Mouse (Mus musculus): ENCODE measurements around the gene Nat8l.
A peak's percentile ranks its signal among the peaks of the same experiment; 100 is the strongest.

Gene Nat8l

DNA sequence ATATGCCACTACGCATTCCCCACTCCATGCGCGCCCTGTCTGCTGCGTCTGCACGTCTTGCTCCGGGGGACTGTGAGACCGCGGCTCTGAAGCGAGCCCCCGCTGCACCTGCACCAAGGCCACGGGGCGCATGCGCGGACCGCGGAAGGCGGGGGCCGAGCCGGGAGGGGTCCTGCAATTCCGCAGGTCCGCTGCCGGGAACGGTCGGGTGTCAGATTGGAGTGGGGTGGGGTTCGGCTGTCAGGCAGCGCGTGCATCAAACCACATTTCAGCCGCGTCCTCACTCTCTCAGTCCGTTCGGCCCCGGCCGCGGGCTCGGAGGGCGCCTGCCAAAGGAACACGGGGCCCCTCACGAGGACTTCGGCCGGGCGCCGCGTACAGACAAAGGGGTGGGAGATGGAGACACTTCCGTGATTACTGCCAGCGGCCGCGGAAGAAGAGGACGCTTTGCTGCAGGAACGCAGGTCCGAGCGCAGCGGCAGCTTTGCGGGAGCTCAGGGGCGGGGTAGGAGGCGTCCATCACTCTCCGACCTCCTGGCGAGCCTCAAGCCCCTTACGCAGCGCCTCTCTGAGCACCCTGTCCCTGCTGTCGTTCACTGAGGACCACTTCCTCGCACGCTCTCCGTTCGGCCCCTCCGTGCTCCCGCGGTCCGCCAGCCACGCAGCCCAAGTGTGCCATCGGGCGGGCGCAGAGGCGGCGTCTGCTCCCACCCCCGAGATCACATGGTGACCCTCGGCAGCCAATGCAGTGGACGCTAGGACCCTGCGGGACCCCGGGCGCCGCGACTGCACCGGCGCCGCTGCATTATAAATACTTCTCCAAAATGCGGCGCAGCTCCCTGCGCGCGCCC is at the start of gene Nat8l:
TSS of gene Nat8l (plus strand) at position 142 of the 851 bp plus-strand sequence.
- DNase-seq = peak in 1 of 2 experiments; percentile 32

DNA sequence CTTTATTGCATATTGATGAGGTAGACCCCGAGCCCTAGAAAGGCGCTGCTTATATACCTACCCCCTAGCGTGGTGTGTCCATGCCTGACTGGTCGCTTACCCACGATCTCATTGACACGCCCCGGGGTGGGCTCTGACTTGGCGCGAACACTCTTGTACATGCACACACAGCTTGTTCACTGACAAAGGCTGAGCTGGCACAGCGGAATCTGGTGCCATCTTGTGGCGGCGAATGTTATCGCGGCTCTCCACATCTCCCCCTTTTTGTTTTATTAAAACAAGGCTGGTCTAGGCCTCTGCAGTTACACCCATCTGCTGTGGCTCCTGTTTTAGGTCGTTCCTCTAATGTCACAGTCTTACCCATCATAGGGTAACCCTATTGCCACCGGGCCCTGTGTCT is 48.7 kb upstream of the Nat8l start:
- peak in 1 of 2 experiments; percentile 18 for DNase-seq

- DNase-seq = no peak
Measured at GRCm38 (mm10) chr5:33948314-33948713, 47.5 kb upstream of the Nat8l start.

- no peak for DNase-seq
Measured at GRCm38 (mm10) chr5:33953471-33954185, 42.2 kb upstream of the Nat8l start.

DNA sequence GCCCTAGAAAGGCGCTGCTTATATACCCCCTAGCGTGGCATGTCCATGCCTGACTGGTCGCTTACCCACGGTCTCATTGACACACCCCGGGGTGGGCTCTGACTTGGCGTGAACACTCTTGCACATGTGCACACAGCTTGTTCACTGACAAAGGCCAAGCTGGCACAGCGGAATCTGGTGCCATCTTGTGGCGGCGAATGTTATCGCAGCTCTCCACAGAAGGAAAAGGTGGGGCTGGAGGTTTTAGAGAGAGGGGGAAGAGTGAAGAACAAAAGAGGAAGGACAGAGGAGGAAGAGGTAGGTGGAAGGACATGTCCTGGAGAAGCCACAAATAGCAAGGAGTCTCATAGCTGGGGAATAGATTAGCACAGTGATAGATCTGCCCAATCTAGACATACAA is 41.4 kb upstream of the Nat8l start:
- DNase-seq = peak; percentile 53 to 85

DNA sequence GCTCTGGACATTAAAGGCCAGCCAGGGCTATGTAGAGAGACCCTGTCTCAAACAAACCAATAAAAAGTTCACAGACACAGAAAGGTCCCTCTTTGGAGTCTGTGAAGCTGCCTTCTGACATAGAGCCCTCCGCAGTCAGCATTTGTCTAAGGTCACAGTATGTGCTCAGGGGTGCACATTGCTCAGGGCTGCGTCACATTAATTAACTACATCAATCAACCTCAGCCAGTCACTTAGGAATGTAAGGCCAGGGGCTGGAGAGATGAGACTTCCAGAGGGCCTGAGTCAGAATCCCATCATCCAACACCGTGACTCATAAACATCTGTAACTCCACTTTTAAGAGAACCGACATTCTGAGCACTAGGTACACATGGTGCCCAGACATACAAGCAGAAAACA is 39.9 kb upstream of the Nat8l start:
- DNase-seq = no peak

DNA sequence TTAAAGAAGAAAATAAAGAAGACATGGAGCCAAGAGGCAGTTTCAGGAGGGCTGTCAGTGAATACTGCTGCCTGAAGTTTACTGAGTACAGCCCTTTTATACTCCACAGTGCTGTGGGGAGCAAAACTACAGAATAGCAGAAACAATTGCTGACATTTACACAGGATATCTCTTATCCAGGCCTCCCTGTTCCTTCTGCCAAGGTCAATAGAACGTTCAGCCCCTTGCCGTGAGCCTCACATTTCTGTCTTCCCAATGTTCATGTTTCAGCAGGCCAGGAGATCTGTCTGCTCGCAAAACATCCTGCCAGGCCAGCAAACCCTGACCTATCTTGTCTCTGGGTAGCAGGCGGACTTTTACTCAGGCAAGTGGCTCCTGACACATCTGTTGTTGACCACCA is 36.4 kb upstream of the Nat8l start:
- DNase-seq = no peak

GRCm38 (mm10) chr5:33974736-33975135 is 21.0 kb upstream of the Nat8l start:
- no peak for DNase-seq

DNA sequence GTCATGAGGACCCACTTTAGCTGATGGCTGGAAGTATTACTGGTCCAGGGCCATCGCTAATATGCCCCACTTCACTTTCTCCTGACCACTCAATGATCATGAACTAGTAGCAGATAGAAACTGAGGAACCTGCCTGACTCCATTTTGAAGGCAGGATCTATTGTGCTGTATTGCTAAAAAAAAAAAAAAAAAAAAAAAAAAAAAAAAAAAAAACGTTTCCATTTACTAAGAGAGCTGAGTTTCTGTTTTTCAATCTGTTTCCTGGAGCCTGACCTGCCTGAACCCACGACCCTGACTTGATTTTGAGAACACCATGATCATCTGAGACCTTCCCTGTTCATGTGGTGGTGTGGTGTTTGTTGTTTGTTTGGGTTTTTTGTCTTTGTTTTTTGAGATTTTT is 19.5 kb upstream of the Nat8l start:
- DNase-seq = no peak

GRCm38 (mm10) chr5:33982731-33983259 is 13.0 kb upstream of the Nat8l start:
- no peak for DNase-seq

DNA sequence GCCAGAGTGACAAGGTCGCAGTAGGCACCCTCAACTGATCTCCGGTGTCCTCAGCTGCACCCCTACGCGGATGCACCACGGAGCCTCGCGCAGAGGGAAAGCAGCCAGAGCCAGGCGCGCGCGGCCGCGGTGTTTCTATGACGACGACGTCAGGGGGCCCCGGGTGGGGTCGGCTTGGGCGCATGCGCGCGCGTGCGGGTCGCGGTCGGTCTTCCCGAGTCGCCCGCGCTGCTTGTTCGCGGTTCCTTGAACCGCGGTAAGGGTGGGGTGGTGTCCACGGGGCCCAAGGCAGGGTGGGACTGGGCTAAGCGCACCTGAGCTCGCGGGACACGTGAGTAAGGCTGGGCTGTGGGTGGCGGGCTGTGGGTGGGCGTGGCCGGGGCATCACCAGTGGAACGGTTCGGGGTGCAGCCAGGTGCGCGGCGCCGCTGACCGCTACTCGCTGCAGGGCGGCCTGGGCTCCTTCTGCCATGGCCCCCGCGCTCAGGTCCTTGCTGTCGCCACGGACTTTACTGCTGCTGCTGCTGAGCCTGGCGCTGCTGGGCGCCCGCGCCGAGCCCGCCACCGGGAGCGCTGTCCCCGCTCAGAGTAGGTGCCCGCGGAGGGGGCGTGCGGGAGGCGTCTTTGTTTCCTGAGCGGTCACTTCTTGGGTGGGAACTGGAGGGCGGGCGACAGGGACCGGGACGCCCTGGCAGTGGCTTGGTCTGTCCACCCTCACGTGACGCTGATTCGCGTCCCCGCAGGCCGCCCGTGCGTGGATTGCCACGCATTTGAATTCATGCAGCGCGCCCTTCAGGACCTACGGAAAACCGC is 12.3 kb upstream of the Nat8l start, which contains the start of gene Gm1673:
TSS of gene Gm1673 (plus strand) at position 125 of the 813 bp plus-strand sequence.
- peak; percentile 51 to 77 for DNase-seq

DNA sequence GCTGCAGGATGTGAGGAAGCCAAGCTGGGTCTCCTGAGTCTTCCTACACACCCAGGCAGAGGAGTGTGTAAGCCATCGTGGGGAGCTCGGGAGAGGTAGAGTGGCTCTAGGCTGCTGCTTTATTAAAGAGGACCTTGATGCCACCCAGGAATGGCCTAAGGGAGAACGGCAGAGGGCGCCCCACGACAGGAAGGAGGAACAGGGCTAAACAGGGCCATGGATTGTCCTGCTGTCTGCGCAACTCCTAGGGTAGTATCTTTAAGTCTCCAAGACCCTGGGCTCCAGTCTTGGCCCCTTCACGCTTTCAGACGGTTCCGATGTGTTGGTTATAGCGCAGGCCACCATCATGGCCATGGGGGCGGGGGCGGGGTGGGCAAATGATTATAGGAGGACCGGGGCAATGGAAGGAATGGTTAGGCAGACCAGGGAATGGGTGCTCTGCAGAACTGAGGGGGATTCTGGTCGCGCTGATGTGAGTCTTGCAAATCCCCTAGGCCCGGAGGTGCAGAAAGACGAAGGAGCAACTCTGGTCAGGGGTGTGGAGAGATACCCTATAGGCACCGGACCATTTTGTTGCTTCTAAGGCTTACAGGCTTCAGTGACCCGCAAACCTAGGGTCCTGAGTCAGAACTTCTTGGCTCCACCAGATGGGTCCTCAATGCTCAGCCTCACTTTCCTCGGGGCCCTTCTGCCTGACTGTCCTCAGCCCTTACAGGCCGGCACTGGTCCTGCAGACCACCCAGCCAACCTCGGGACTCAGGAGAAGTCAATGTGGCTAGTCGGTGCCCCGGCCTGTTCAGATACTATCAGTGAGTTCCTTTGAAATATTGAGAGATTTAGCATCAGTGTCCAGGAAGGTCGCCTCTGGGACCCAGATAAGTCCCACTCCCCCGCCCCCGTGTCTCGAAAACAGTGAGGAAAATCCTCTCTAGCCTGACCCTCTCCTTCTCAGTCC is 836 bp upstream of the Nat8l start:
- DNase-seq = peak; percentile 18 to 75

DNA sequence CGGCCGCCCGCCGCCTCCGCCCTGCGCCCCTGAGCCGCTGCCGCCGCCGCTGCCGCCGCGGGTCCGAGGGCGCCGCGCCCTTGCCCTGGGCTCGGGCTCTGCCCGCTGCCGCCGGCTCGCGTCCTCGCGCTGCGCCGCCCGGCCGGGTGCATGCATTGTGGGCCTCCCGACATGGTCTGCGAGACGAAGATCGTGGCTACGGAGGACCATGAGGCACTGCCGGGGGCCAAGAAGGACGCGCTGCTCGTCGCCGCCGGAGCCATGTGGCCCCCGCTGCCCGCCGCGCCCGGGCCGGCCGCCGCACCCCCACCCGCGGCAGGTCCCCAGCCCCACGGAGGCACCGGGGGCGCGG is 886 bp downstream of the Nat8l start:
- DNase-seq = no peak

DNA sequence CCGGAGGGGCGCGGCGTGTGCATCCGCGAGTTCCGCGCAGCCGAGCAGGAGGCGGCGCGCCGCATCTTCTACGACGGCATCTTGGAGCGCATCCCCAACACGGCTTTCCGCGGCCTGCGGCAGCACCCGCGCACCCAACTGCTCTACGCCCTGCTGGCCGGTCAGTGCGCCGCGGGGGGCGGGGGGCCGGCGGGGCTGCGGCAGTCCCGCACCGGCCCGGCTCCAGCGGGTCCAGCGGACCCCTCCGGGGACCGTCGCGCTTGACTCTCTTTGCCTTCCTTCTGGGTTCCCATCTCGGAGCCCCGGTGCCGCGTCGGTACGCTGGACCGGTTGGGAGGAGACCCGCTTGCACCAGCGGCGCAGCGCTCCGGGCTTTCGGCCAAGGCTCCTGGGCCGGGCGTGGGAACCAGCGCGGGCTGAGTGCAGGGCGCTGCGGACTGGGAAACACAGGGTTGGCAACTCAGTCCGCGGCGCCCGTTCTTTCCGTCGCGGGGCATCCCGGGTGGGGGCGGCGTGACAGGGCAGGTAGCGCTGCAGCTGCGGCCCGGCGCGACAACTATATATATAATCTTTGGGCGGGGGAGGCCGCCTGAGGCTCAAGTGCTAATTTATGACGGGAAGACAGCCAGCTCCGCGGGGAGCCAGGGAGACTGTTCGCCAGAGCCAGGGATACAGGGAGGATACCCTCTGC is 1.4 kb downstream of the Nat8l start:
- peak; percentile 48 to 78 for DNase-seq

GRCm38 (mm10) chr5:33997829-33998504 is 2.2 kb downstream of the Nat8l start:
- no peak for DNase-seq

DNA sequence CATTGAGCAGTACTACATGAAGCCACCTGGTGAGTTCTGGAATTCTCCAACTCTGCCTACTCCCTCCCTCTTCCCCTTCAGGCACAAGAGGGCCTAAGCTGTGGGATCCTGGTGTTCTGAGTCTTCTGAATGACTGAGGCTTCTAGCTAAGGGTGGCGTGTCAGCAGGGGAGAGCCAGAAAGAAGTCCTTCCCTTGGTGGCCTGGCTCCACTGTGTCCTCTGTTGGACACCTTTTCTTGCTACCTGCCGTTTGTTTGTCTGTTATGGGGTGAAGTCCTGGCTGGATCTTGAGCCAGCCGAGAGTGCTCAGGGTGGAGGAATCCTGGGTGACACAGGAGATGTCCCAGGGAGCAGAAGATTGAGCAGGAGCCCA is 2.7 kb downstream of the Nat8l start:
- DNase-seq = no peak

DNA sequence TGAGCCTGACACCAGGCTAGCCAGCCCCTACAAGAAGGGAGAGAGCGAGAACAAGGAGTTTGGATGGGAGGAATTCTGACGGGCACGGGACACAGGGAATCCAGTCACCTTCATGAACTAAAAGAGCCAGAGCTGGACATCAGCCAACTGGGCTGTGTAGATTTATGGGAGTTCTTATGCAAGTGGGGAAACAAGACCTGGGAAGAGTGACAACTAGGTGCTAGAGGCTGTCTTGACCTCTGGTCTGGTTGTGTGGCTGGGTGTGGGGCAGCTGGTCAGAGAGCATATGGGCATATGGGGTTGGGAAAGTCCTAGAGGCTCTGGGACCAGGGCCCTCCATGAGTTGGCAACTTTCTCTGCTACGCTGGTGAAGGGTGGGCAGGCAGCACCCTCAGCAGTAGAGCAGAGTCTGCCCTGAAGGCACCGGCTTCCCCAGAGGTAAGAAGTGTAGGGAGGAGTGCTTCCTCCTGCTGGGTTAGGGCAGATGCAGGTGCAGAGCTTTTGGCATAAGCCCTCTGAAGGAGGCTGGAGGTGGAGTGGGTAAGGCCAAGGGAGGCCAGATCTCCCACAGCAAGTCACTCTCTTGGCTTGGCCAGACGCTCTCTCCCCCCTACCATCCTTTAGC is 3.8 kb downstream of the Nat8l start:
- DNase-seq = peak in 1 of 2 experiments; percentile 22

GRCm38 (mm10) chr5:34000809-34001208 is 5.0 kb downstream of the Nat8l start:
- no peak for DNase-seq

GRCm38 (mm10) chr5:34001401-34001800 is 5.6 kb downstream of the Nat8l start:
- no peak for DNase-seq

DNA sequence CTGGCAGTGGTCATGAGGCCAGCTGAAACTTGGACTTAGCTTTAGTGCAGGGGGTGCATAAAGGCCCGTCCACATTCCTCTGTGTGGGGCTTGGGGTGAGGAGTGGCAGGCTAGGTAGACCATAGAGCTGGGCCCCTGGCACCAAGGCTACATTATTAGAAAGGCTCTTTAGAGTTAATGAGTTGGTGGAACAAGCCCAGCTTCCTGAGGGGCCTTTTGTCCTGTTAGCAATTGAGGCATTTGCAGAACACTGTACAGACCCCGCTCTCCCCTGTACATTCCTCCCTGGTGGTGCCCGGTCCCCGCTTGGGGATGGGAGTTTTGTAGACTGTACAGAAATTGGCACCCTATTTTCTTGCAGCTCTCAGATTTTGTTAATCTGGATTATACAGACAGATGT is 6.9 kb downstream of the Nat8l start:
- no peak for DNase-seq

Data from kidney, postnatal 36 days (tissue).